Mouse (Mus musculus) CH12.LX (cell line): Measurements from ENCODE around the gene F2r. TPM values are rescaled to one million over a fixed set of nuclear protein-coding genes. Genes with fewer than 3 reads are reported as not detected.

Experiments
- DNase-seq: peaks from one replicate; pipeline ENCODE4 v3.0.0-alpha.2; 2013; ENCODE audit errors: extremely low read depth
- H3K27ac ChIP-seq: 2 replicates; pipeline ENCODE4 v1.5.1; 2012; ENCODE audit warnings: low read depth, mild to moderate bottlenecking, control low read depth, moderate library complexity; ENCODE audit not compliant: insufficient read depth
- H3K27me3 ChIP-seq: replicated peaks from 2 replicates; pipeline ENCODE3; 2012; ENCODE audit warnings: inconsistent platforms
- H3K36me3 ChIP-seq, 2 experiments: replicated peaks in 1 of 2; 2 replicates each; pipeline versions ENCODE3 to v1.6.1; 2012; ENCODE audit warnings: inconsistent platforms in 1 of 2, low read length in 1 of 2, mild to moderate bottlenecking in 1 of 2, mixed read lengths in 1 of 2, moderate library complexity in 1 of 2; ENCODE audit not compliant: control insufficient read depth in 1 of 2, insufficient read depth in 1 of 2
- H3K4me1 ChIP-seq, 2 experiments: 2 replicates each; pipeline ENCODE4 v1.6.1; 2012; ENCODE audit warnings: inconsistent platforms in 1 of 2, moderate library complexity in 1 of 2; ENCODE audit not compliant: insufficient read depth in 2 of 2, control insufficient read depth in 1 of 2
- H3K4me2 ChIP-seq: 2 replicates; pipeline ENCODE4 v1.6.1; 2012; ENCODE audit warnings: low read depth, mild to moderate bottlenecking, control low read depth; ENCODE audit not compliant: poor library complexity, insufficient read depth, severe bottlenecking
- H3K4me3 ChIP-seq, 3 experiments: fragments of 150-350 bp in 1 of 3; sonication (generic) in 1 of 3; replicated peaks in 1 of 3; 2 replicates each; pipeline versions ENCODE3 to v1.5.1; 2011 to 2012; ENCODE audit warnings: low read depth in 2 of 3, low read length in 2 of 3, mild to moderate bottlenecking in 2 of 3, moderate library complexity in 2 of 3, control low read depth in 1 of 3, improper control_type of control experiment in 1 of 3, inconsistent platforms in 1 of 3, mixed read lengths in 1 of 3; ENCODE audit not compliant: poor library complexity in 1 of 3
- H3K79me2 ChIP-seq: replicated peaks from 2 replicates; pipeline ENCODE4 v1.6.1; 2012; ENCODE audit warnings: mild to moderate bottlenecking, moderate library complexity; ENCODE audit not compliant: control insufficient read depth, poor library complexity, insufficient read depth, severe bottlenecking; ENCODE audit errors: extremely low read depth
- H3K9ac ChIP-seq: 2 replicates; pipeline ENCODE4 v1.6.1; 2012; ENCODE audit warnings: low read depth, mild to moderate bottlenecking, control low read depth, moderate library complexity; ENCODE audit not compliant: insufficient read depth
- H3K9me3 ChIP-seq: replicated peaks from 2 replicates; pipeline ENCODE3; 2012; ENCODE audit warnings: low read length, inconsistent platforms, mixed read lengths
- CHD1 ChIP-seq: IDR thresholded peaks from 2 replicates; pipeline ENCODE4 v1.6.1; 2012; ENCODE audit warnings: low read depth, low read length, improper control_type of control experiment, inconsistent platforms
- CHD2 ChIP-seq: IDR thresholded peaks from 2 replicates; pipeline ENCODE4 v1.6.1; 2011; ENCODE audit warnings: low read length, improper control_type of control experiment
- CTCF ChIP-seq, 2 experiments: IDR thresholded peaks in 1 of 2; conservative IDR thresholded peaks in 1 of 2; 2 replicates each; pipeline ENCODE4 v1.5.1; 2011 to 2012; ENCODE audit warnings: low read depth in 2 of 2, low read length in 2 of 2, improper control_type of control experiment in 1 of 2, inconsistent platforms in 1 of 2, mild to moderate bottlenecking in 1 of 2, moderate library complexity in 1 of 2
- EP300 ChIP-seq: IDR thresholded peaks from 2 replicates; pipeline ENCODE4 v1.6.1; 2011; ENCODE audit warnings: low read length, improper control_type of control experiment
- IRF4 ChIP-seq: IDR thresholded peaks from 2 replicates; pipeline ENCODE4 v1.6.1; 2014; ENCODE audit warnings: low read depth, mild to moderate bottlenecking, inconsistent platforms, low read length, improper control_type of control experiment
- JUN ChIP-seq: IDR thresholded peaks from 2 replicates; pipeline ENCODE4 v1.6.1; 2011; ENCODE audit warnings: low read depth, mild to moderate bottlenecking, low read length, improper control_type of control experiment, moderate library complexity; ENCODE audit not compliant: insufficient read depth
- KAT2A ChIP-seq: IDR thresholded peaks from 2 replicates; pipeline ENCODE4 v1.6.1; 2012; ENCODE audit warnings: low read length, improper control_type of control experiment, inconsistent platforms; ENCODE audit not compliant: insufficient replicate concordance
- MAFK ChIP-seq: IDR thresholded peaks from 2 replicates; pipeline ENCODE4 v1.6.1; 2011; ENCODE audit warnings: low read length, improper control_type of control experiment; ENCODE audit not compliant: insufficient replicate concordance
- MAX ChIP-seq: IDR thresholded peaks from 2 replicates; pipeline ENCODE4 v1.6.1; 2011; ENCODE audit warnings: low read length, improper control_type of control experiment
- MAZ ChIP-seq: IDR thresholded peaks from 2 replicates; pipeline ENCODE4 v1.6.1; 2012; ENCODE audit warnings: low read depth, mild to moderate bottlenecking, inconsistent platforms, low read length, improper control_type of control experiment, moderate library complexity
- MEF2A ChIP-seq: IDR thresholded peaks from 2 replicates; pipeline ENCODE4 v1.6.1; 2014; ENCODE audit warnings: low read depth, mild to moderate bottlenecking, inconsistent platforms, low read length, improper control_type of control experiment, borderline replicate concordance
- MYC ChIP-seq: IDR thresholded peaks from 2 replicates; pipeline ENCODE4 v1.6.1; 2011; ENCODE audit warnings: low read depth, mild to moderate bottlenecking, improper control_type of control experiment, low read length
- NELFE ChIP-seq: IDR thresholded peaks from 2 replicates; pipeline ENCODE4 v1.6.1; 2011; ENCODE audit warnings: low read depth, low read length, improper control_type of control experiment
- PAX5 ChIP-seq: IDR thresholded peaks from 2 replicates; pipeline ENCODE4 v1.6.1; 2012; ENCODE audit warnings: low read length, inconsistent platforms, mixed read lengths
- POLR2A ChIP-seq: IDR thresholded peaks from 2 replicates; pipeline ENCODE4 v1.6.1; 2011; ENCODE audit warnings: low read depth, mild to moderate bottlenecking, improper control_type of control experiment, low read length
- POLR2AphosphoS2 ChIP-seq: IDR thresholded peaks from 2 replicates; pipeline ENCODE4 v1.6.1; 2011; ENCODE audit warnings: low read depth, low read length, improper control_type of control experiment
- RCOR1 ChIP-seq: conservative IDR thresholded peaks from 2 replicates; pipeline ENCODE4 v1.6.1; 2012; ENCODE audit warnings: low read depth, mild to moderate bottlenecking, inconsistent platforms, low read length, improper control_type of control experiment
- TBP ChIP-seq: conservative IDR thresholded peaks from 2 replicates; pipeline ENCODE4 v1.6.1; 2011; ENCODE audit warnings: low read depth, low read length, improper control_type of control experiment
- TCF12 ChIP-seq: IDR thresholded peaks from 2 replicates; pipeline ENCODE4 v1.6.1; 2014; ENCODE audit warnings: low read depth, mild to moderate bottlenecking, inconsistent platforms, low read length, improper control_type of control experiment
- USF2 ChIP-seq: conservative IDR thresholded peaks from 2 replicates; pipeline ENCODE4 v1.6.1; 2011; ENCODE audit warnings: low read depth, low read length, improper control_type of control experiment
- ZC3H11A ChIP-seq: IDR thresholded peaks from 2 replicates; pipeline ENCODE4 v1.6.1; 2012; ENCODE audit warnings: low read depth, mild to moderate bottlenecking, inconsistent platforms, low read length, improper control_type of control experiment
- ZMIZ1 ChIP-seq: IDR thresholded peaks from 2 replicates; pipeline ENCODE4 v1.6.1; 2012; ENCODE audit warnings: low read depth, mild to moderate bottlenecking, inconsistent platforms, low read length, improper control_type of control experiment
- ZNF384 ChIP-seq: IDR thresholded peaks from 2 replicates; pipeline ENCODE4 v1.6.1; 2012; ENCODE audit warnings: low read depth, low read length, improper control_type of control experiment, inconsistent platforms
- dilution Hi-C: fragments of 300-500 bp; cut with MboI; formaldehyde crosslinking; loops from 2 replicates; pipeline ENCODE4 v1.14.3; 2020; ENCODE audit warnings: low sequenced_read_pairs; ENCODE audit not compliant: extremely low pct_unique_long_range_greater_than_20kb, extremely low pct_ligation_motif_present
- in situ Hi-C: fragments of 300-500 bp; cut with MboI; formaldehyde crosslinking; loops from 3 replicates; pipeline ENCODE4 v1.14.3; 2019; ENCODE audit warnings: low sequenced_read_pairs, low pct_ligation_motif_present, low pct_unique_long_range_greater_than_20kb, mixed read lengths
- polyA plus RNA-seq: library from polyadenylated mRNA; unstranded; fragments of >175 nt; gene quantifications from 2 replicates; pipeline ENCODE4 v1.2.1, GENCODE M21; 2012; ENCODE audit warnings: low read depth; ENCODE audit not compliant: insufficient read length
- total RNA-seq, 2 experiments: library from RNA; depleted of rRNA; stranded (reverse); fragments of 300-350 nt in 1 of 2; fragments of >200 nt in 1 of 2; gene quantifications; 2 replicates each; pipeline ENCODE4 v1.2.3; 2012 to 2014

Gene F2r
- total and polyA plus RNA-seq, 3 experiments, result 0.17 to 0.30 (median 0.28) TPM

DNA sequence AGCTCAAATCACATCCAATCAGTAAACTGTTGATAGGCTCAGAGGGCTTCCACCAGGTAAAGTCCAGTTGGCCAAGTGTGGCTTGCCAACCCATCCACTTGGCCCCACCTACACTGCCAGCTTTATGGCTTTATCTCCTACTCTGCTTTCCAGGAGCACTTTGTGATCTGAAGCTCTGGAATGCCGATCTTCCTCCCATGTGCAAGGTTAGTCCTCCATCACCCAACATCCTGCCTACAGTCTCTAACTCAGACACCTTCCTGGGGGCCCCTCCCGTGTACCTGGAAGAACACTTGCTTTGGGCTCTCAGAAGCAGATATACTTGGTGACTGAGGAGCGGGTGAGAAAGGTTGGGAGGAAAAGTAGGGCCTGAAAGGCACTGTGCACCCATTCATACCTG lies 26.7 kb downstream of the F2r start:
- Histone ChIP-seq H3K79me2 (no peaks in the 10 kb centered on the region), H3K9me3 (no peaks in the 10 kb centered on the region), H3K4me2 (no peak overlapping the region), H3K36me3 (no peaks in the 10 kb centered on the region), H3K27me3 (peaks cover 16% of the 10 kb centered on the region), H3K4me1 (peaks cover 0 to 12% of the 10 kb centered on the region in 2 experiments; a peak in 3 of 4 replicates), H3K4me3 (no peak overlapping the region), H3K27ac (no peak overlapping the region), H3K9ac (no peak overlapping the region)
- dilution Hi-C loops (no loop called here), in situ Hi-C loops (no loop called here)
- TF ChIP-seq EP300 (no peak), CTCF (conservative IDR thresholded peaks at IDR 0.05 in 1 of 2, IDR thresholded peaks at IDR 0.05 in 1 of 2; ENCODE audit: low read depth in 2 of 2, low read length in 2 of 2) (no peak), POLR2A (no peak), IRF4 (no peak), JUN (no peak), USF2 (no peak), RCOR1 (no peak), POLR2AphosphoS2 (no peak), TBP (no peak), ZMIZ1 (no peak), NELFE (no peak), ZC3H11A (no peak)
- no peak for DNase-seq

- no peak for DNase-seq
- Histone ChIP-seq H3K27me3 (peaks cover 15% of the 10 kb centered on the region), H3K4me3 (no peak overlapping the region), H3K4me2 (no peak overlapping the region), H3K9ac (no peak overlapping the region), H3K27ac (no peak overlapping the region), H3K9me3 (no peaks in the 10 kb centered on the region), H3K79me2 (no peaks in the 10 kb centered on the region), H3K36me3 (no peaks in the 10 kb centered on the region), H3K4me1 (peaks cover 0 to 4% of the 10 kb centered on the region in 2 experiments; a peak in 2 of 4 replicates)
- dilution Hi-C loops (no loop called here), in situ Hi-C loops (no loop called here)
- TF ChIP-seq POLR2AphosphoS2 (no peak), MAZ (no peak), MAFK (no peak), EP300 (no peak), CHD1 (no peak), MAX (no peak), PAX5 (no peak), TCF12 (no peak), KAT2A (no peak), TBP (no peak), ZNF384 (no peak), POLR2A (no peak), MEF2A (no peak), CHD2 (no peak), CTCF (conservative IDR thresholded peaks at IDR 0.05 in 1 of 2, IDR thresholded peaks at IDR 0.05 in 1 of 2; ENCODE audit: low read depth in 2 of 2, low read length in 2 of 2) (no peak), MYC (no peak), RCOR1 (no peak)
These were observed 30.7 kb downstream of the F2r start for GRCm38 (mm10) chr13:95587628-95588027.
